Mouse (Mus musculus) ES-CJ7 (cell line): Measurements from ENCODE around the gene Acmsd.

Experiments used
- DNase-seq: peaks from one replicate; pipeline ENCODE4 v3.0.0; 2011; ENCODE audit warnings: low read depth, low spot score

Acmsd gene

DNA sequence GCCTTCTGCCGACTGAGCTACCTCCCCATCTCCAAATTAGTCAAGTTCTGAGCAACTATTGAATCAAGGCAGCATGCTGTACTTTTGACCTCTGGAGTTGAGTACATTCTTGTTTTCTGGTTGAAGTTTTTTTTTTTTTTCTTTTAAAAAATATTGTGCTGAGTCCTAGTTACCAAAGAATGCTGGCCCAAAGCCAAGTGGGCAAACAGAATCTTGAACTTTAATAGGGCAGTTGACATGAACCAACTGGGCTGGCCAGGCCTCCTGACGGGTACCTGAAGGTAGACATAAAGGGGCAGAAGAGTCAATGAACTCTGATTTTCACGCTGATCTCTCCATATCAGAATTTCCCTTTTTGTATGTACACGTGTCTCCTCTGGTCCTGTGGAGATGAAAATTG, at the start of gene Acmsd:
Gene Acmsd (plus strand): TSS at position 318 of the 400 bp plus-strand sequence.
- no peak for DNase-seq

DNA sequence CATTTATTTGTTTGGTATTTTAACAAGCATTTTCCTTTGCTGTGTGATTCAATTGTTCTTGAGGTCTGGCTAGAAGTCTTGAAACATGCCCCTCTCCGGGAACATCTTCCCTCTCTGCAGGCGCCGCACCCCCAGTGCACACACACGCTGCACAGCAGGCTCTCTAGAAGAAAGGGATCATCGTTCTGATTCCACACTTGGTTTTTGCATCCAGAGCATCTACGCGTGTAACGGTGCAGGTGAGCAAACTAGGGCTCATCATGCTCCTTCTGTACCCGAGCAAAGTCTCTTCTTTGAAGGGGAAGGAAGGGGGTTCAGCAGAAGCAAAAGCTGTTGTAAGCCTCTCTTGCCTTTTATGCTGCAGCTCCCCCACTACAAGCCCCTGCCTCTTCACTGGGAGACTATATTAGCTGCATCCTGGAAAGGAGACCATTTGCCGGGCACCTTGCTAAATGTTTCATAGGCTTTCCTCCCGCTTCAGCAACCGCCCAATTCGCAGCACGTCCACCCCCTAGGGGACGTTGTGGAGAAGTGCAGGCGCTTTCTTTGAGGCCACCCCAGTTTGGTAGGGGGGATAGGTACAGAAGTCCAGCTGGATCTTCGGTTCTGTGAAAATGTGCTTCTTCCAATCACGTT, 49.6 kb upstream of the Acmsd start, which contains the start of gene Tmem163:
Gene Tmem163 (minus strand): TSS at position 51 of the 636 bp plus-strand sequence.
- DNase-seq: peak; percentile 80

GRCm38 (mm10) chr1:127696533-127696932, 32.7 kb upstream of the Acmsd start:
- peak; percentile 56 for DNase-seq

GRCm38 (mm10) chr1:127702187-127702586, 27.0 kb upstream of the Acmsd start:
- DNase-seq: peak; percentile 33

- no peak for DNase-seq
Measured at GRCm38 (mm10) chr1:127706269-127706668, 22.9 kb upstream of the Acmsd start.

DNA sequence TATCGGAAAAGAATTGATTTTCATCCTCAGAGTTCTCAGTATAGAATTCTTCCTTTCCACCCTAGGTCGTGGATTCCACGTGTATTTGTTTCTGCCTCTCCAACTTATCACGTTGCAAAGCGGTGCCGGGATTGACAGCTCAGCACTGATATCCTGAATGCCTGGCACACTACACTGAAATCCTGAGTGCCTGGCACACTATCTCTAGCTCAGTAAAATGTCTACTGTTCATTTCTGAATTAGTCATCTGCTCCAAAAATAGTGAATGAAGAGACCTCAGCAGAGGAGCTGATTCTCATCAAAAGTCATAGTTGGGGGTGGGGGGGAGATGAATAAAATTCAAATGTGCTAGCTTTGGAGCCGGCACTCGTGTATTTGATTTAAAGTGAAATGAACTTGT, 12.8 kb upstream of the Acmsd start:
- DNase-seq: no peak

GRCm38 (mm10) chr1:127718290-127718689, 10.9 kb upstream of the Acmsd start:
- DNase-seq: no peak

DNA sequence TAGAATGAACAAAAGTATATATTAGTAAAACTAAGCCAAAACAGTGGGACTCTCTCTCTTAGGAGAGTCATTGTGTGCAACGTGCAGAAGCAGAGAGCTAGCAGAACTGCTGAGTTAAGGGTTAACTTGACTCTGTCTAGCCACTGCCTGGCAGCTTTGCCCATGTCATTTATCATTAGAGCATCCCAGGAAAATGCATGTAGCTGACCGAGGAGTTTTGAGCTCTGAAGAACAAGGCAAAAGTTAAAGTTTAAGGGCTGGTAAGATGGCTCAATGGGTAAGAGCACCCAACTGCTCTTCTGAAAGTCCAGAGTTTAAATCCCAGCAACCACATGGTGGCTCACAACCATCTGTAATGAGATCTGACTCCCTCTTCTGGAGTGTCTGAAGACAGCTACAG, 5.6 kb upstream of the Acmsd start:
- DNase-seq: no peak

- DNase-seq: no peak
Measured at GRCm38 (mm10) chr1:127731086-127731485, 1.9 kb downstream of the Acmsd start.

GRCm38 (mm10) chr1:127732435-127732834, 3.2 kb downstream of the Acmsd start:
- DNase-seq: no peak

DNA sequence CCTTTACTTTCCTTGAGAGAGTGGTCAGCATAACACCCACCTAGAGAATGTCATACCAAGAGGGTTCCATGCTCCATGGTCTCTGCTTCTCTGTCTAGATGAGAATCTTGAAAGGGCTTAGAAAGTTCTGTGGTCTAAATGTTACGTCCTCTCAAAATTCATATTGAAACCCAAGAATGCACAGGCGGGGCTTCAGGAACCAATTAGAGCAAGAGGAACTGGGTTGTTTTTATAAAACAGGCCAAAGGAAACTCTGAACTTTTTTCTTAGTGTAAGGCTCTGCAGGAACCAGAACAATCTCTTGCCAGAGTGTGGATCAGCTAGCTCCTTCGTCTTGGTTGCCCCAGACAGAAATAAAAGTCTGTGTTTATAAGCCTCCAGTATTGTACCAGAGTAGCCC, 3.6 kb downstream of the Acmsd start:
- DNase-seq: no peak

GRCm38 (mm10) chr1:127735356-127735755, 6.1 kb downstream of the Acmsd start:
- no peak for DNase-seq

GRCm38 (mm10) chr1:127750401-127751102, 21.3 kb downstream of the Acmsd start:
- no peak for DNase-seq

DNA sequence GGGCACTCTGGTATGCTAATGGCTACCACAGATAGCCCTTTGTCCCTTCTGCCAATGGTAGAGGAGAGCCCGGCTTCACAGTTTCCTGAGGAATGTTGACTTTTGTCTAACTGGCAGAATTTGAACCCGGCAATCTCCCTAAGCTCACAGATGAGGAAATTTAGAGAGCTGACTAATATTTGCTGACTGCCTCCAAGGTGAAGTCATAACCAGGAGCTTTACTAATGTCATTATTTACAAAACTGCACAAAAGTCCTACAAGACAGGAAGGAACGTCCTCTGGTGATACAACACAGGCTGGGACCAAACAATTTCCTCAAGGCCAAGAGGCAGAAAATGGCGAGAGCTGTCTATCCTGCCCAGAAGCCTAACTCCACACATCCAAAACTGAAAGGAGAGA, 26.6 kb downstream of the Acmsd start:
- no peak for DNase-seq

- DNase-seq: no peak
Measured at GRCm38 (mm10) chr1:127756331-127757163, 27.3 kb downstream of the Acmsd start.

GRCm38 (mm10) chr1:127757164-127757545, 27.9 kb downstream of the Acmsd start:
- DNase-seq: peak; percentile 58

DNA sequence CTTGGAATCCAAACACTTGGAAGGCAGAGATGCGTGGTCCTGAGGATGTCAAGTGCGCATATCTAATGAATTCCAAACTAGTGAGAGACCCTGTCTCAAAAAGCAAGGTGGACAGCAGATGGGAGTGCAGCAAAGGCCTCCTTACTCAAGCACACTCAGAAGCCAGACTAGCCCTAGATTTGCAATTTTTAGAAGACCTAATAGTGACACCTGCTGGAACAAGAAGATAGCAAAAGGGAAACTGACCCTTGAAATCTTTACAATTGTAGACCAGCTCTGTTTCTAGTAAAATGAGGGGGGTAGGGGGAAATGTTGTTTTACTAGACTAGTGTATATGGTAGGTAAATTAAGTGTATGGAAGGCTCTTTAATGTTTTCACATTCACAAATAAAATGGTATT, 36.3 kb downstream of the Acmsd start:
- peak; percentile 51 for DNase-seq

DNA sequence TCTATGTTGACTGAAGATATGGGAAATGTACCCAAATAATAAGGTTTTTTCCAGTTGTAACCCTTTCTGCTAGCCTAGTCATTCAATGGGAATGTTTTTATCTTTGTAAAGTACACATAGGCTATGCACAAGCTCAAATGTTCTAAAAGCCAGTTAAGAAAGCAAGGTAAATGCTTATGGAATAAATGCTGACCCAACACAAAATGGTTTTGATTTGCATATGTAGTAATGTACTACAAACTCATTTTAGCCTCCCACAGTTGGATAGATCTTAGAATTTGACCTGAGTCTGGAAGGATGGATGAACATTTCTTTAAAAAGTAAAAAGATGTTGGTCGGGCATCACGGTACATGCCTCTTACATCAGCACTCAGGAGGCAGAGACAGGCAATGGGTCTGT, 37.5 kb downstream of the Acmsd start:
- DNase-seq: no peak

GRCm38 (mm10) chr1:127773198-127773802, 44.1 kb downstream of the Acmsd start:
- DNase-seq: peak; percentile 46

GRCm38 (mm10) chr1:127773803-127774500, 44.7 kb downstream of the Acmsd start, which contains the start of gene Ccnt2:
Gene Ccnt2, plus strand, starts transcription at chr1:127774164.
- peak; percentile 100 for DNase-seq

DNA sequence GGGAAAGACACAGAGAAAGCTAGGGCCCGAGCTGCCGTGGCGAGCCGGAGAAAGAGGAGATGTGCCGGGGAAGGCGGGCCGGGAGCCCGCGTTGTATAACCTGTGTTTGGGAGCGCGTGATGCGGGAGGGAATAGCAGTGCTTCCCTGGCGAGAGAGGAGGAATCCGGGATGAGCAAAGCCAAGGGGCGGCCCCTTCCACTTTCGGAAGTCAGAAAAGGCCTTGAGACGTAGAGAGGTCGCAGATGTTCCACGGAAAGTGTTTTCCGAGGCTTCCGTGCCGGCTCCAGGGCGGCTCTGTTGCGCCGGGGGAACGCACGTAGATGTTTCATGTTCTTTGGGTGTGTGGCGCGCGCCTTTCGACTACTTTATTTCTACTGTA, 45.3 kb downstream of the Acmsd start:
- peak; percentile 31 for DNase-seq
